Mouse (Mus musculus): ENCODE measurements around the gene Pcgf3. TPM values are rescaled to one million over a fixed set of nuclear protein-coding genes. Genes with fewer than 3 reads are reported as not detected.
A peak's percentile ranks its signal among the peaks of the same experiment; 100 is the strongest.

The Pcgf3 gene
- polyA plus RNA-seq, 1 experiment from 2014 or later = 19.5 TPM

DNA sequence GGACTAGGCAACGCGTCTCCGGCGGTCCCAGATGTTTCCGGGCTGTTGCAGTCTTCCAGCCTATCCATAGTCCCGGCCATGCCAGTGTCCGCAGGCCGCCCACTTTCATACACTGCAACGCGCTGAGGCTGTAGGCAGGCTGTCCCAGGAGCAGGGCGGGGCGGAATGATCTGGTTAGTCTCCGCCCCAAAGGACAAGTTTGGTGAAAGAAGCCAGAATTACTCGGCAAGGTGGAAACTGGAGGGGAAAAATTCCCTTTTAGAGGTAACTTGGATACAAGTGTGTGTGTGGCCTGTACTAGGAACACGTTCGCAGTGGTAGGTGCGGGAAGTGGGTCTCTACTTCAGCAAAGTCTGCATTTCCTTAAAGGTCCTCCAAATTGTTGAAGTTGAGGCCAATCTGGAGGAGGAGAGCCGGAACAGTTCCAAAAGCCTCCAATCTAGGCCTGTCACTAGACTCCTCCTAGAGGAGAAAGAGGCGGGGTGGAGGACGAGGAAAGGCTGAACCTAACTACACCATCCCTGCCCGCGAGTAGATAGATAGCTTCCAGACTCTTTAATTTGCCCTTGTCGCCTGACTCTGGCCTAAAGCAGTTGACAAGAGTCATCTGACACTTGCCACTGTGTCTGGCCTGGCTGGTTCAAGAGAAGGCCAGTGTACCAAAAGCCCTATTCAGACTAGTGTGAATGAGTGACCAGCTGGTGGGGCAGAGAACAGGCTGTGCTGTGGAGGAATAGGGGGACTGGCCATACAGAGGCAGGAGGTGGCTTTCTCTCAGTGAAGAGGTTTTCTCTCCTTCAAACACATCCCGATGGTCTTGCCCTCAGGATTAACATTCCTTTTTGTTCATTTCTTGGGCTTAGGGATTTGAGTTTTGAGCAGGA is 12.0 kb upstream of the Pcgf3 start, which contains the start of gene Mfsd7a:
TSS of gene Mfsd7a (minus strand) at position 107 of the 884 bp plus-strand sequence.
- peak; percentile 78 for ATAC-seq (ENCODE audit: insufficient number of reproducible peaks, low FRiP score, low TSS enrichment, low read depth)
- H3K9me3 ChIP-seq (replicated peaks) = no peaks in the 10 kb centered on the region
- peak within 1 kb of the TSS; percentile 60 for H3K4me2 ChIP-seq (replicated peaks)
- H3K9ac ChIP-seq = peak within 1 kb of the TSS; percentile 4; the same call in 1 of the 2 replicates
- H3K27ac ChIP-seq (replicated peaks) = peak within 1 kb of the TSS; percentile 39; the same call in 1 of the 2 replicates
- H3K36me3 ChIP-seq = no peaks in the 10 kb centered on the region
- peaks cover 9% of the 10 kb centered on the region; the same call in 1 of the 2 replicates for H3K27me3 ChIP-seq
- WGBS = 14% methylated on average over 24 of the region's 24 CpGs
- H3K4me3 ChIP-seq (replicated peaks) = peak within 1 kb of the TSS; percentile 41
- peaks cover 11% of the 10 kb centered on the region for H3K4me1 ChIP-seq

DNA sequence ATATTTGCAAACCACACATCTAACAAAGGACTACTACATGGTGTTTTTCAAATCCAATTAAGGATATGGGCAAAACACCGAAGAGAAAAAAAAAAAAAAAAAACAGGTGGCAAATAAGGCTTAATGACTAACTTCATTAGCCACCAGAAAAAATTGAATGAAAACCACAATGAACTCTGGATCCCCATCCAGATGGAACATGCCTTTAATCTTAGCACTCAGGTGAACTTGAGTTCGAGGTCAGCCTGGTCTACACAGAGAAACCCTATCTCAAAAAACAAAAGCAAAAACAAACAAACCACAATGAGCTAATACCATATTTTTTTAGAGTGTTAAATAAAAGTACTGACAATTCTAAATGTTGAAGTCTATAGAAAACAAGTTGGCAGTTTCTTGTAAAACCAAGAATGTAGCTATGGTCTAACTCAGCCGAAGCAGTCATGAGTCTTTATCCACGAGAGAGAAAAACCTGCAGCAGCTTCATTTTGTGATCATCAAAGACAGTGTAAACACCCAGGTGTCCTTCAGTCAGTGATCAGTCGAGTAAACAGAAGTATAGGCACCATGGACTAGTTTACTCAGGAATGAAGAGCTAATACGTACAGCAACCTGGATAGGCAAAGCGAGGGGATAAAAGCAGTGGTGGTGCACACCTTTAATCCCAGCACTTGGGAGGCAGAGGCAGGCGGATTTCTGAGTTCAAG is 10.0 kb upstream of the Pcgf3 start:
- Histone ChIP-seq H3K27me3 (peaks cover 9% of the 10 kb centered on the region; the same call in 1 of the 2 replicates), H3K4me3 (replicated peaks) (no peak overlapping the region), H3K4me1 (peaks cover 11% of the 10 kb centered on the region), H3K9me3 (replicated peaks) (no peaks in the 10 kb centered on the region), H3K4me2 (replicated peaks) (no peak overlapping the region), H3K9ac (no peak overlapping the region), H3K27ac (replicated peaks) (no peak overlapping the region), H3K36me3 (no peaks in the 10 kb centered on the region)
- 74% methylated on average over 8 of the region's 8 CpGs for whole genome bisulfite sequencing
- ATAC-seq (ENCODE audit: insufficient number of reproducible peaks, low FRiP score, low TSS enrichment, low read depth) = no peak

GRCm38 (mm10) chr5:108451611-108452010 is 9.4 kb upstream of the Pcgf3 start:
- H3K4me1 ChIP-seq = peaks cover 11% of the 10 kb centered on the region

DNA sequence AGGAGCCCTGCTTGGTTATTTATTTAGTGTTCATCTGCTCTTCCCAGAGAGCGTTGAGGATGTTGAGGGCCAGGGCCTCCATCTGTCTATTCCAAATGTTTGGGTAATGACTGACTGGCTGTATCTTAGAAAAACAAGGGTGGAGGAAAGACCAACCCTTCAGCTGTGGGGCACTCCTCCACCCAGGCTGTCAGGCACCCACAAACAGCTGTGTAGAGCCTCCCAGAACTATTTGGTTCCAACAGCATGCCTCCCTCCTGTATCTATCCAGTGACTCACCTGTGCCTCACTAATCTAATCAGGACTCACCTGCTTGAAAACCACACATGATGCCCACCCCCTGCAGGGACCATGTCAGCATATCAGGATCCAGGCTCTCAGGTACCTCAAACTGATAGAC is 8.6 kb upstream of the Pcgf3 start:
- no peak overlapping the region for H3K4me3 ChIP-seq (replicated peaks)
- no peak for ATAC-seq (ENCODE audit: insufficient number of reproducible peaks, low FRiP score, low TSS enrichment, low read depth)
- 0 out of 2 replicates have a peak, but pooled peaks cover 6% of the 10 kb centered on the region for H3K27me3 ChIP-seq
- H3K9ac ChIP-seq = no peak overlapping the region
- H3K4me2 ChIP-seq (replicated peaks) = no peak overlapping the region
- H3K4me1 ChIP-seq = peaks cover 11% of the 10 kb centered on the region
- H3K36me3 ChIP-seq = no peaks in the 10 kb centered on the region
- H3K27ac ChIP-seq (replicated peaks) = no peak overlapping the region
- WGBS = 94% methylated on average over 1 of the region's 1 CpGs
- no peaks in the 10 kb centered on the region for H3K9me3 ChIP-seq (replicated peaks)

More at GRCm38 (mm10) chr5:108451611-108452010, 9.4 kb upstream of the Pcgf3 start:
- H3K36me3 ChIP-seq = no peaks in the 10 kb centered on the region
- no peak for ATAC-seq (ENCODE audit: insufficient number of reproducible peaks, low FRiP score, low TSS enrichment, low read depth)
- 89% methylated on average over 1 of the region's 1 CpGs for WGBS
- no peak overlapping the region for H3K27ac ChIP-seq (replicated peaks)
- H3K9ac ChIP-seq = no peak overlapping the region
- H3K9me3 ChIP-seq (replicated peaks) = no peaks in the 10 kb centered on the region
- no peak overlapping the region for H3K4me3 ChIP-seq (replicated peaks)
- H3K27me3 ChIP-seq = 0 out of 2 replicates have a peak, but pooled peaks cover 6% of the 10 kb centered on the region
- H3K4me2 ChIP-seq (replicated peaks) = no peak overlapping the region

- H3K4me1 ChIP-seq = peaks cover 6% of the 10 kb centered on the region
- peaks cover 13% of the 10 kb centered on the region; the same call in 1 of the 2 replicates for H3K27me3 ChIP-seq
- no peaks in the 10 kb centered on the region for H3K36me3 ChIP-seq
- no peak for ATAC-seq (ENCODE audit: insufficient number of reproducible peaks, low FRiP score, low TSS enrichment, low read depth)
- H3K4me2 ChIP-seq (replicated peaks) = no peak overlapping the region
- H3K4me3 ChIP-seq (replicated peaks) = no peak overlapping the region
- WGBS = 40% methylated on average over 3 of the region's 3 CpGs
- H3K9ac ChIP-seq = no peak overlapping the region
- H3K27ac ChIP-seq (replicated peaks) = no peak overlapping the region
- no peaks in the 10 kb centered on the region for H3K9me3 ChIP-seq (replicated peaks)
Measured at GRCm38 (mm10) chr5:108454094-108454493, 6.9 kb upstream of the Pcgf3 start.

GRCm38 (mm10) chr5:108458706-108459105 is 2.3 kb upstream of the Pcgf3 start:
- Histone ChIP-seq H3K27ac (replicated peaks) (no peak overlapping the region), H3K9me3 (replicated peaks) (no peaks in the 10 kb centered on the region), H3K4me3 (replicated peaks) (no peak overlapping the region), H3K4me1 (peaks cover 22% of the 10 kb centered on the region), H3K27me3 (peaks cover 13% of the 10 kb centered on the region; the same call in 1 of the 2 replicates), H3K36me3 (no peaks in the 10 kb centered on the region), H3K9ac (no peak overlapping the region), H3K4me2 (replicated peaks) (no peak overlapping the region)
- WGBS = 67% methylated on average over 2 of the region's 2 CpGs
- ATAC-seq (ENCODE audit: insufficient number of reproducible peaks, low FRiP score, low TSS enrichment, low read depth) = no peak

- peaks cover 13% of the 10 kb centered on the region; the same call in 1 of the 2 replicates for H3K27me3 ChIP-seq
- H3K27ac ChIP-seq (replicated peaks) = no peak overlapping the region
- H3K9me3 ChIP-seq (replicated peaks) = no peaks in the 10 kb centered on the region
- peaks cover 27% of the 10 kb centered on the region for H3K4me1 ChIP-seq
- ATAC-seq (ENCODE audit: insufficient number of reproducible peaks, low FRiP score, low TSS enrichment, low read depth) = no peak
- H3K4me2 ChIP-seq (replicated peaks) = peak overlapping the region; percentile 88
- no peak overlapping the region for H3K9ac ChIP-seq
- 42% methylated on average over 6 of the region's 6 CpGs for WGBS
- H3K4me3 ChIP-seq (replicated peaks) = peak overlapping the region; percentile 89
- H3K36me3 ChIP-seq = no peaks in the 10 kb centered on the region
Measured at GRCm38 (mm10) chr5:108460461-108460860, 571 bp upstream of the Pcgf3 start.

GRCm38 (mm10) chr5:108462446-108462845 is 1.4 kb downstream of the Pcgf3 start:
- Histone ChIP-seq H3K27me3 (peaks cover 13% of the 10 kb centered on the region; the same call in 1 of the 2 replicates), H3K4me1 (peaks cover 31% of the 10 kb centered on the region), H3K4me3 (replicated peaks) (peak overlapping the region; percentile 89), H3K36me3 (no peaks in the 10 kb centered on the region), H3K27ac (replicated peaks) (0 out of 2 replicates have a peak overlapping the region, but pooled peaks have one; percentile 7), H3K9ac (peak overlapping the region; percentile 99), H3K4me2 (replicated peaks) (peak overlapping the region; percentile 88), H3K9me3 (replicated peaks) (no peaks in the 10 kb centered on the region)
- no peak for ATAC-seq (ENCODE audit: insufficient number of reproducible peaks, low FRiP score, low TSS enrichment, low read depth)
- WGBS = 38% methylated on average over 4 of the region's 4 CpGs

GRCm38 (mm10) chr5:108465131-108465891 is 4.3 kb downstream of the Pcgf3 start:
- no peak overlapping the region for H3K27ac ChIP-seq (replicated peaks)
- 88% methylated on average over 6 of the region's 6 CpGs for WGBS

DNA sequence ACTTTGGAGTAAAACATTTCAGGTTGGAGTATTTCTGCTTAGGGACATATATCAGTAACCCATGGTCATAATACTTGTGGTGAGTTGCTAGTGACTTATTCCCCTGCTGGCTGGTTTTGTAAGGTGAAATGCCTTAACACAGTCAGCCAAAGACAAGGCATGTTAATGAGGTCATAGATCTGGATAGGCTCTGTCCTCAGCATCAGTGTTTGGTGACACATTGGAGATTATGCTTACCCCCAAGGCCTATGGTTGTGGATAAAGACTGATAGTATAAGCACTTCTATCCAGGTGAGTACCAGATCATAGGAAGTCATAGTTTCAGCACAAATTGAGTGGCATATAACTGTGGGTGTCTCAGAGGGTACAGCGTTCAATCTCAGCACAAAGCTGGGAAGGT is 5.6 kb downstream of the Pcgf3 start:
- Histone ChIP-seq H3K9me3 (replicated peaks) (no peaks in the 10 kb centered on the region), H3K36me3 (no peaks in the 10 kb centered on the region), H3K27me3 (no peaks in the 10 kb centered on the region), H3K4me1 (peaks cover 26% of the 10 kb centered on the region), H3K4me3 (replicated peaks) (no peak overlapping the region), H3K4me2 (replicated peaks) (no peak overlapping the region), H3K27ac (replicated peaks) (no peak overlapping the region), H3K9ac (no peak overlapping the region)
- WGBS = 92% methylated on average over 1 of the region's 1 CpGs
- ATAC-seq (ENCODE audit: insufficient number of reproducible peaks, low FRiP score, low TSS enrichment, low read depth) = no peak

More at GRCm38 (mm10) chr5:108465131-108465891, 4.3 kb downstream of the Pcgf3 start:
- no peaks in the 10 kb centered on the region for H3K36me3 ChIP-seq
- no peak overlapping the region for H3K9ac ChIP-seq
- no peak for ATAC-seq (ENCODE audit: insufficient number of reproducible peaks, low FRiP score, low TSS enrichment, low read depth)
- H3K4me1 ChIP-seq = peaks cover 31% of the 10 kb centered on the region
- no peak overlapping the region for H3K4me2 ChIP-seq (replicated peaks)
- no peaks in the 10 kb centered on the region for H3K27me3 ChIP-seq
- H3K9me3 ChIP-seq (replicated peaks) = no peaks in the 10 kb centered on the region
- no peak overlapping the region for H3K4me3 ChIP-seq (replicated peaks)
